Mouse (Mus musculus): ENCODE measurements around the gene Dpf3. TPM values are rescaled to one million over a fixed set of nuclear protein-coding genes. Genes with fewer than 3 reads are reported as not detected.

Dpf3 gene
- polyA plus RNA-seq, 1 experiment from 2014 or later: 29.4 TPM

- Histone ChIP-seq H3K9me3 (no peaks in the 10 kb centered on the region), H3K4me3 (no peak overlapping the region), H3K4me1 (peaks cover 85% of the 10 kb centered on the region), H3K36me3 (no peaks in the 10 kb centered on the region), H3K27me3 (ENCODE audit: insufficient read depth, poor library complexity, severe bottlenecking) (no peaks in the 10 kb centered on the region), H3K27ac (peak overlapping the region; percentile 82)
- DNase-seq (ENCODE audit: low spot score): no peak
- WGBS: 53% methylated on average over 8 of the region's 8 CpGs
Measured at GRCm38 (mm10) chr12:83208011-83208410, 279.5 kb downstream of the Dpf3 start.

DNA sequence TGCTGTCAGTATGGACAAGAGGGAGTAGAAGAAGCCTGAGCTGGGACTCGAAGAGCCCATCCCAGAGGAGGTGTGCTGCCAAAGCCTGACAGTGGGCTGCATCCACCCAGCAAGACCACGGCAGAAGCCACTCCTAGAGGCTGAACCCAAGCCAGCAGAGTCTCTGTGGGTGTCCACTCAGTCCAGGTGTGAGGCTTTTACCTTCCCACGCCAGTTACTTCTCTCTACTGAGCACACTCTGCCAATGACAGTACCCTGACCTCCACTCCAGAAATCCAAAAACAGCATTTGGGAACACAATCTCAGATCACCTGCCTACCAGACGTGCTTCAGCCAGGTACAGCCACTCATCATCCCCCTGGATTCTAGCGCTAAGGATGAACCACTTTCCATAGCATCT, 280.0 kb downstream of the Dpf3 start:
- Histone ChIP-seq H3K4me1 (peaks cover 83% of the 10 kb centered on the region), H3K27ac (peak overlapping the region; percentile 44; the same call in 1 of the 2 replicates), H3K4me3 (no peak overlapping the region), H3K27me3 (ENCODE audit: insufficient read depth, poor library complexity, severe bottlenecking) (no peaks in the 10 kb centered on the region), H3K9me3 (no peaks in the 10 kb centered on the region), H3K36me3 (no peaks in the 10 kb centered on the region)
- WGBS: 70% methylated on average over 5 of the region's 5 CpGs
- no peak for DNase-seq (ENCODE audit: low spot score)

GRCm38 (mm10) chr12:83206866-83207265, 280.6 kb downstream of the Dpf3 start:
- Histone ChIP-seq H3K9me3 (no peaks in the 10 kb centered on the region), H3K4me1 (peaks cover 86% of the 10 kb centered on the region), H3K27me3 (ENCODE audit: insufficient read depth, poor library complexity, severe bottlenecking) (no peaks in the 10 kb centered on the region), H3K4me3 (no peak overlapping the region), H3K27ac (peak overlapping the region; percentile 44; the same call in 1 of the 2 replicates), H3K36me3 (no peaks in the 10 kb centered on the region)
- DNase-seq (ENCODE audit: low spot score): no peak
- WGBS: 53% methylated on average over 6 of the region's 6 CpGs

- no peak for DNase-seq (ENCODE audit: low spot score)
- no peaks in the 10 kb centered on the region for H3K27me3 ChIP-seq (ENCODE audit: insufficient read depth, poor library complexity, severe bottlenecking)
- H3K4me3 ChIP-seq: no peak overlapping the region
- H3K36me3 ChIP-seq: no peaks in the 10 kb centered on the region
- no peaks in the 10 kb centered on the region for H3K9me3 ChIP-seq
- H3K4me1 ChIP-seq: peaks cover 79% of the 10 kb centered on the region
- peak overlapping the region; percentile 7 for H3K27ac ChIP-seq
- WGBS: 69% methylated on average over 5 of the region's 5 CpGs
Measured at GRCm38 (mm10) chr12:83204361-83204760, 283.2 kb downstream of the Dpf3 start.

GRCm38 (mm10) chr12:83201674-83202073, 285.8 kb downstream of the Dpf3 start:
- no peaks in the 10 kb centered on the region for H3K36me3 ChIP-seq
- no peaks in the 10 kb centered on the region for H3K9me3 ChIP-seq
- 37% methylated on average over 3 of the region's 3 CpGs for WGBS
- no peaks in the 10 kb centered on the region for H3K27me3 ChIP-seq (ENCODE audit: insufficient read depth, poor library complexity, severe bottlenecking)
- H3K4me1 ChIP-seq: peaks cover 52% of the 10 kb centered on the region
- H3K27ac ChIP-seq: peak overlapping the region; percentile 56; the same call in 1 of the 2 replicates
- no peak for DNase-seq (ENCODE audit: low spot score)
- H3K4me3 ChIP-seq: no peak overlapping the region

- Histone ChIP-seq H3K4me3 (no peak overlapping the region), H3K27ac (no peak overlapping the region), H3K27me3 (ENCODE audit: insufficient read depth, poor library complexity, severe bottlenecking) (no peaks in the 10 kb centered on the region), H3K36me3 (no peaks in the 10 kb centered on the region), H3K4me1 (peaks cover 16% of the 10 kb centered on the region), H3K9me3 (no peaks in the 10 kb centered on the region)
- 80% methylated on average over 6 of the region's 6 CpGs for WGBS
- DNase-seq (ENCODE audit: low spot score): no peak
Measured at GRCm38 (mm10) chr12:83180561-83180960, 307.0 kb downstream of the Dpf3 start.

DNA sequence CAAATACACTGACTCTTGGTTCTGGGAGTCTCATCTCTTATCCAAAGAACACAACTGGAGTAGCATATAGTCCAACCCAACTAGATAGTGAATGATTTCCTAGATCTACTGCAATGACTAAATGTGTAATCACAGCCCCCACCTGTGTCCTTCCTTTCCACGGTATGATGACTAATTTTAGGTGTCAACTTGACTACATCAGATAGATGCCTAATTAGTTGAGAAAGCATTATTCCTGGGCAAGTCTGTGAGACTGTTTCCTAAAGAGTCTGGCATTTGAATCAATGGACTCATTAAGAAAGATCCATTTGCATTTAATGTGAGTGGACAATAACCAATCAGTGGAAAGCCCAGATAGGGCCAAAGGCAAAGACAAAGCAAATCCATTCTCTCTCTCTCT, 307.7 kb downstream of the Dpf3 start:
- Histone ChIP-seq H3K36me3 (no peaks in the 10 kb centered on the region), H3K27ac (no peak overlapping the region), H3K4me3 (no peak overlapping the region), H3K9me3 (no peaks in the 10 kb centered on the region), H3K27me3 (ENCODE audit: insufficient read depth, poor library complexity, severe bottlenecking) (no peaks in the 10 kb centered on the region), H3K4me1 (peaks cover 16% of the 10 kb centered on the region)
- WGBS: 81% methylated on average over 1 of the region's 1 CpGs
- no peak for DNase-seq (ENCODE audit: low spot score)

- Histone ChIP-seq H3K36me3 (no peaks in the 10 kb centered on the region), H3K4me1 (peaks cover 16% of the 10 kb centered on the region), H3K4me3 (no peak overlapping the region), H3K27ac (no peak overlapping the region), H3K9me3 (no peaks in the 10 kb centered on the region), H3K27me3 (ENCODE audit: insufficient read depth, poor library complexity, severe bottlenecking) (no peaks in the 10 kb centered on the region)
- 58% methylated on average over 2 of the region's 2 CpGs for WGBS
- DNase-seq (ENCODE audit: low spot score): no peak
Measured at GRCm38 (mm10) chr12:83178770-83179169, 308.7 kb downstream of the Dpf3 start.

DNA sequence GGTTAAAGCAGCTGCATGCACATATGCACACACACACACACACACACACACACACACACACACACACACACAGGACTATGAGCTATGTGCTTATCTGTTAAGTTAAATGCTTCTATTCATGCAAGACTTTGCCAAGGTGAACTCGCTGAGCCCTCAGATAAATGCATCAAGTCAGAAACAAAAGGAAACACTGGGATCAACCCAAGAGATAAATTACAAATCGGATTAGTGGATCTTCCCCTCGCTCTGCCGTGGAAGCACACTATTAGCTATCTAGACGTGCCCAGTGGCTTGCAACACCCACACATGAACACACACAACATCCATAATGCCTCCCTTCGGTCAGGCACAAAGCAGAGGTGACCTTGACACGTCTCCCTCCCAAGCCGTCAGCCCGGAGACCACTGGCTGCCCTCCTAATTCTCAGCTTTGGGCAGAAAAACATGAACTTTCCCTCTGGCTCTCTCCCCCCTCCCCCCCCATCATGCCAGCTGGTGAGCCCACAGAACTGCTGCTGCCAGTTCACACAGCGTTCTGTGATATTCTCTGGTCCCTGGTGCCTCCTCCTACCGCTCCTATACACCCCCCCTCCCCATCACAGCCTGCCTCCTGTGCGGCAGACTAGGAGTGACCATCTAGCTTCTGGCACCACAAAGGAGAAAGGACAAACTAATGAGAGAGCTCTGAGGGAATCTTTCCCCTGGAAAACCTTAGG, 317.9 kb downstream of the Dpf3 start:
- H3K9me3 ChIP-seq: no peaks in the 10 kb centered on the region
- H3K27ac ChIP-seq: peak overlapping the region; percentile 87
- H3K4me1 ChIP-seq: peaks cover 37% of the 10 kb centered on the region
- H3K27me3 ChIP-seq (ENCODE audit: insufficient read depth, poor library complexity, severe bottlenecking): no peaks in the 10 kb centered on the region
- WGBS: 39% methylated on average over 12 of the region's 12 CpGs
- DNase-seq (ENCODE audit: low spot score): no peak
- H3K4me3 ChIP-seq: no peak overlapping the region
- no peaks in the 10 kb centered on the region for H3K36me3 ChIP-seq

- Histone ChIP-seq H3K27me3 (ENCODE audit: insufficient read depth, poor library complexity, severe bottlenecking) (no peaks in the 10 kb centered on the region), H3K36me3 (no peaks in the 10 kb centered on the region), H3K4me1 (peaks cover 50% of the 10 kb centered on the region), H3K4me3 (no peak overlapping the region), H3K9me3 (no peaks in the 10 kb centered on the region), H3K27ac (no peak overlapping the region)
- WGBS: 68% methylated on average over 6 of the region's 6 CpGs
- DNase-seq (ENCODE audit: low spot score): no peak
Measured at GRCm38 (mm10) chr12:83168310-83168709, 319.2 kb downstream of the Dpf3 start.

GRCm38 (mm10) chr12:83165058-83165457, 322.5 kb downstream of the Dpf3 start:
- H3K4me3 ChIP-seq: no peak overlapping the region
- no peaks in the 10 kb centered on the region for H3K9me3 ChIP-seq
- no peak overlapping the region for H3K27ac ChIP-seq
- no peak for DNase-seq (ENCODE audit: low spot score)
- peaks cover 40% of the 10 kb centered on the region for H3K4me1 ChIP-seq
- no peaks in the 10 kb centered on the region for H3K27me3 ChIP-seq (ENCODE audit: insufficient read depth, poor library complexity, severe bottlenecking)
- H3K36me3 ChIP-seq: no peaks in the 10 kb centered on the region
- WGBS: 74% methylated on average over 1 of the region's 1 CpGs
